Mouse (Mus musculus) gastrocnemius, adult 8-10 months (tissue): ENCODE data around the gene Actr8. TPM values are rescaled to one million over a fixed set of nuclear protein-coding genes. Genes with fewer than 3 reads are reported as not detected.

Source experiments
- DNase-seq, 2 experiments: peaks; one replicate each; pipeline ENCODE4 v3.0.0; 2022; ENCODE audit warnings: low spot score in 2 of 2
- total RNA-seq, 4 experiments: library from RNA; stranded (reverse); gene quantifications; 2 replicates each; pipeline ENCODE4 v1.2.4; 2022

Actr8 gene
- total RNA-seq: 10 to 100 TPM; 31.3 to 36.8 (median 33.2) TPM

DNA sequence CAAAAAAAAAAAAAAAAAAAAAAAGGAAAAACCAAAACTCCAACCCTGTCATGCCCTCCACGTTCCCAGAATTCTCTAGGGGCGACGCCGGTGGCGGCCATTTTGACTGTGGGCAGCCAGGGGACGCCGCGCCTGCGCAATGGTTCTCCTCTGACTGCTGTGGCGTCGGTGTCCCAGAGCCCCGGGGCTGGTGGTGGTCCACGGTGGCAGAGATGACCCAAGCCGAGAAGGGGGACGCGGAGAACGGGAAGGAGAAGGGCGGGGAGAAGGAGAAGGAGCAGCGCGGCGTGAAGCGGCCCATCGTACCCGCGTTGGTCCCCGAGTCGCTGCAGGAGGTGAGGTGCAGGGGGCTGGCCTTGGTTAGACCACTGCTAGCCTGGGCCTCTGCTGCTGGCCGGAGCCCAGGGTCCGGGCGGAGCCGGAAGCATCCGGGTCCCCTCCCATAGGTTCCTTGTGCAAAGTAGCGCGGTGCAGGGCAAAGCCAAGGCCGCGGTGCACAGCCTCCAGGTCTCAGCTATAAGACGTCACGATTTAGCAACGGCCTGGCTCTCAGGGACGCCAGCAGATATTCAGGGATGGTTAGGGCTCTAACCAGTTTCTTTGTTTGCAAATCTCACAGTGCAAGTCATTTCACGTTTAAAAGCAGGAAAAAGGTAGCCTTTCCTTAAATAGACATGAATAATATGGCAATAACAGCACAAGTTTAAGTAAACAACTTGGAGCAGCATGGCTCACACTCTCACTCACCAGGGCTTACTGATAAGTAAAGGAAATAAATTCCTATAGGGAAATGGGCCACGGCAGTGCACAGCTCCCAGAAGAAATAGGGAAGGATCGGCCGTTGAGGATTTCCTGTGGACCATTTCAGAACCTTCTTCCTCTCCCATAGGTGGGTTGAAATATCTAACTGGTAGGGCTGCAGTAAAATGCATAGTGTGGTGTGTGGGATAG is at the start of gene Actr8:
Actr8 (plus strand) TSS at position 84 of the 951 bp plus-strand sequence.
- peak; percentile 82 to 87 for DNase-seq

DNA sequence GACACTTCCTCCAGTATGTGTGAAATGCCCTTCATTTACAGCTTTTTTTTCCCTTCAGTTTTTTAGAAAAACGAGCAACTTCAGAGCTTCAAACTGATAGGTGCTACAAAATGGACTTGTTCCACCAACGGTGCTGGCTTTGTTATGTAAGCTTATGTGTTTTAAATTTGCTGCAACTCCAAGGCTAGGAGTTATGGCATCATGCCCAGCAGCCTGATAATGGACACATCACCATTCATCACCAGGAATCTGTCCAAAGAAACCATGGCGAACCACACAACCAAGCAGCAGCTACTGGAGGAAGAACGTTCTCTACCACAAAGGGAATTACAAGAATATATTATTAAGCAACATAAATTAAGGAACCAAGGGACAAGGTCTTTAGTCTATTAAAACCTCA is 49.2 kb upstream of the Actr8 start:
- DNase-seq: no peak

DNA sequence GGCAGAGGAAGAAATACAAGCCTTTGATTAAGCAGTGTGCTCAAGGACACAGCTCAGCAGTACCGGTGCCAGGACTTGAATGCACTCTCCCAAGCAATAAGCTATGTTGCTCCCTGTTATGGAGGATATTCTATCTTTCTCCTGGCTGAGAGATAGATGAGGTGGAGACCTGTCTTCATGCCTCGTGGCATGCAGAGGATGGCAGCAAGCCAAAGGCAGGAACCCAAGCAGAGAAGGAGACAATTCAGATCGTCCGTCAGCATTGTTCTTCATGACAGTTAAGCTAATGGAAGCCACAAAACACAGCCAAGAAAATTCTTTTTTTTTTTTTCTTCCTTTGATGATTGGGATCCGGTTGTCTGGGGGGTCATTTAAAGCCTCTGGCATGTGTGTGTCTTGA is 42.6 kb upstream of the Actr8 start:
- DNase-seq: no peak

DNA sequence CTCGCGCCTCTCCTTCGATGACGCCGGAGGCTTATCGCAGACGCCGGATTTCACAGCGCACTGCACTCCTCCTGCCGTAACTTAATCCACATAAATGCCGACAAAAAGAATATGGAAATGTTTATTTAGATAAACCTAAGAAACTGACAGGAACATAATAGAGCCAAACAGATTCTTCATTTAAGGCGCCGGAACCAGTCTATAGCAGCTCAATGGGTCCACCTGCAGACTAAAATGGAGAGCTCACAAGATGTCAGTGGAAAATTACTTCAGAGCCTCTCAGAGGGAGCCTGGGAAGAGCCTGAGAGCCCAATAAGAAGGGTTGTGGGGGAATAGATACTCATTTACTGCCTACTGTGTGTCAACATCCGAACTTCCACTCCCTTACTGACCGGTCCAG is 40.7 kb upstream of the Actr8 start:
- DNase-seq: no peak

DNA sequence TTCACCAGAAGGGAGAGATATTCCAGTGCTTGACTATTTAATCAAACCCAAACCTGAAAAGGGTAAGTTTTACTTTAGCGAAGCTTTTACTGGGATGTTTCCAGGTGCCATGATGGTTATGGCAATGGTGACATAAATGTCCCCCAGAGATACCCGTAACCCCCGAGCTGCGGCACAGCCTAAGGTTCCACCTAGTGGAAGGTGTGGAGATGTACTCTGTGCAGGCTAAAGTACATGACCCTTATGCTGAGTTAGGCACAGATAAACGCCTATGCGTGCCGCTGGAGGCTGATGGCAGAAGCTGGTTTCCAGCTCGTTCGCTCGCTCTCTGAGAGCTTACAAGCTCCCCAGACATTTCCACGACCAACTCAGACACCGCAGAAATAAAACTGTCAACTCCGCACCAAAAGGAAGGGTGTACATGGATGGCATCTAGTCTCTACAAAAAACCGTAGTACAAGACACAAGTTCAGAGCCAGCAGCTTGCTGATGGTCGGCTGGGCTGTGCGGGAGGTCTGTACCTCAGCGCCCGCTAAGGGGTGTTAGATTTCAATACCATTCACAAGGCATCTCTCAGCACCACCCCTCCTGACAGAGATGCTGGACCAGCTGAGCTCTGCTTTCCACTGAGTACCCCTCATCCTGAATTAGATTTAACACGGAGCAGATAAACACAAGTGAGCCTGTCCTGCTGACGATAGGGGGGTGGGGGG is 38.4 kb upstream of the Actr8 start:
- DNase-seq: no peak

DNA sequence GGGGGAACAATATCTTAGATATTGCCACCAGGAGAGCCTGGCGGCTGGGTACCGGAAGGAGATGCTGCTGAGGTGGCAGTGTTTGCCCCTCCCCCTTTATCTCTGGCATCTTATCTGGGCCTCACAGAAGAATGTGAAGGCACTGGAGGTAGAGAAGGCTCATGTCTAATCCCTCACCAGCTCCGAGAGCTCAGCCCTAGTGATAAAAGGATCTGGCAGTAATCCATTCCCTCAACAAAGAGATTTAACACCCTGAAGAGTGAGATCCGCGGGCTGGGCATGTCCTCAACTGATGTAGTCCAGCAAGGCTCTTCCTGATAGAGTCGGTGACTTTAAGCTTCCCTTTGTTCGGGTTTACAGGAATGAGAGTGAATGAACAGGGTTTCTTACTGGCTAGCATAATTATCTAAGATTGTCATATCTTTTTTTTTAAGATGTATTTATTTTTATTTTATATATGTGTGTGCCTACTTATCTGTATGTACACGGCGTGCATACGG is 37.8 kb upstream of the Actr8 start:
- DNase-seq: no peak

DNA sequence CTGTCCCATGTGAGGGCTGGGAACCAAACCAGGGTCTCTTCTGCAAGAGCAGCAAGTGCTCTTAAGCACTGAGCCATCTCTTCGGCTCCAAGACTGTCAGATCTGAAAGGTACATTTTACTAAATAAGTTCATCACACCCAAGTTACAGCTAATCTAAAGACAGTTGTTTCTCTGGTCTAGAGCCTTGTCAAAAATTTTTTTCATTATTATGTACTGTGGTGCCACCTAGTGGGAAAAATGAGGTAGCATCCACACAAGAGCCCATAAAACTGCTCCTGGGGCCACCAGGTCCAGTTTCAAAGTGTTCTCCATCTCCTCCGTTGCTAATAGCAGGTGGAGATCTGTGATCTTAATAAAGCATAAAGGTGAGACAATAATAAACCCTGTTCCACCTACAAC is 37.3 kb upstream of the Actr8 start:
- DNase-seq: no peak

DNA sequence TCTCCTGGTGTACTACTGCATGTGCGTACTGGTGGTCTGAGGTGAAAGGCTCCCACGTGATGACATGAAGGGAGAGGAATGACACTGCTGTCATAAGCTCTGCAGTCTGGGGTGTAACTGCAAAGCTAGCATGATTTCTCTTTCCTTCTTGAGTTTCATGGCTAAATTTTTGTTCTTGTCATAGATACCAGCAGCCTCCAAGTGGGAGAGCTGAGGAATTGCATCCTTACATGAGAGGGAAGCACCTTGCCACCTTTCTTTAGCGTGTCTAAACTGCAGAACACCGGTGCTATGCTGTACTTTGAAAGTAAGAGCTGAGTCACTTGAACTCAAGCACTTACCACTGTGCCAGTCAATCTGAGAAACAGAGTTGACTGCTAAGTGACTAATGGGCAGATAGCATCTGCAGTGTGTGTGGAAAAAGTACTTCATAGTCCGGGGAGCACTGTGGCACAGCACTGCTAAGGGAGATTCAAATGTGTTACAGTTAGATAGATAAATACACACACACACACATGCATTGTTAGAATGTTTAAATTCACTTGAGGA is 31.3 kb upstream of the Actr8 start:
- DNase-seq: no peak

DNA sequence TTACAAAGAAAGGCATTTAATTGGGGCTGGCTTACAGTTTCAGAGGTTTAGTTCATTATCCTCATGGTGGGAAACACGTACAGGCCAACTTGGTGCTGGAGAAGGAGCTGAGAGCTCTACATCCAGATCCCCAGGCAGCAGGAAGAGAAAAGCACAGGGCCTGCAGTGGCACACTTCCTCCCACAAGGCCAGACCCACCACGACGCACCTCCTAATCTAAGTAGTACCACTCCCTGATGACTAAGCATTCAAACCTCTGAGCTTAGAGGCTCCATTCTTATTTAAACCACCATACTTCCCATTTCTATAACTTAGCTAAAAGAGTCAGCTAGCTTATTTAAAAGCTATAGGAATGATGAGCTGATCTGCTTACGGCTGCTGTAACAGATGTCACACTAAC is 27.3 kb upstream of the Actr8 start:
- DNase-seq: no peak

DNA sequence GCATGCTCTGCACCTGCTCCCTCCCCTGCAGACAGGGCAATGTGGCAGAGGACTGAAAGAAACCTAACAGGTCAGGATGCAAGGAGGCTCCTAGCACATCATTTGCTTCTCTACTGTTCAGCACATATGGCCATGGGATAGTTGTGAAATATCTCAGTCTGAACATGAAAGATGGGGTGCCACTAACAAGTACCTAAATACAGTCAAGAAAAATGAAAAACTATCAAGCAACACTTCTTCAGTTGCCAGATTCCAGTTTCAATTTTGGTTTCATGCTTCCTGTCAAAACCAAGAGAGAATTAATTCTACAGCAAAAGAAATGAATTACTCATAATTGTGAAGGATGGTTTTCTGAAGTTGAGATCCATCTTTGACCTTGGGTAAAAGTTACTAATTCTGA is 20.7 kb upstream of the Actr8 start:
- DNase-seq: no peak

GRCm38 (mm10) chr14:29967611-29968010 is 10.5 kb upstream of the Actr8 start:
- no peak for DNase-seq

DNA sequence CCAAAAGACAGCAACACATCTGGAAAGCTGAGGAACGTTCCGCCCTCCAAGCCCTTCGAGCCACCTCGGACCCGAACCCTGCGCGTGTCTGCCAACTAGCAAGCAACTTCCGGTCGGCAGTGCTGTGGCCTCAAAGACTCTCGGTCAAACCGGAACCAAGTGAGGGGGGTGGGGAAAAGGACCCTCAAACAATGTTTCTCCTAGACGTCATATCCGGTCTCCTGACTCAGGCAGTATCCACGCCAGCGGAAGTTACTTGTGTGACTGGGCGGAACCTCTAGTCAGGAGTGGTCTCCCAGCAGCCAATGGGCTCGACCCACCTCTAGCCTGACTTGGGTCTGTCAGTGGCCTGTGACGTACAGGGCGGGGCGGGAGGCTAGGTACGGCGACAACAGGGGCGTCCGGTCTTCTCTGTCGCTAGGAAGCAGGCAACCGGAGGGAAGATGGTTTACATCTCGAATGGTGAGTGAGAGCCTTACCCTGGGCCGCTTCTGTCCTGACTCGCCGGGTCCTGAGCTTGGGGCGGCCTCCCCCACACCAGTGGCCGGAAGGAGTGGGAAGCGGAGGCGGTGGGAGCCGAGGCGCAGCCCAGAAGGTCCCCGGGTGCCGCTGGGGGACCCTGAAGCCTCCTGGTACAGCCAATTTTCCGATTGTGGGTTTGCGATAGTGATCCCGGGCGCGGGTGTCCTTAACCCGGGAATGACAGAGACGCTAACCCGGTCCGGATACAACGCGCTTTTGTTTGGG is 9.9 kb upstream of the Actr8 start, which contains the start of gene Selenok:
Selenok (plus strand) TSS at position 234 of the 747 bp plus-strand sequence.
- DNase-seq: peak; percentile 95

DNA sequence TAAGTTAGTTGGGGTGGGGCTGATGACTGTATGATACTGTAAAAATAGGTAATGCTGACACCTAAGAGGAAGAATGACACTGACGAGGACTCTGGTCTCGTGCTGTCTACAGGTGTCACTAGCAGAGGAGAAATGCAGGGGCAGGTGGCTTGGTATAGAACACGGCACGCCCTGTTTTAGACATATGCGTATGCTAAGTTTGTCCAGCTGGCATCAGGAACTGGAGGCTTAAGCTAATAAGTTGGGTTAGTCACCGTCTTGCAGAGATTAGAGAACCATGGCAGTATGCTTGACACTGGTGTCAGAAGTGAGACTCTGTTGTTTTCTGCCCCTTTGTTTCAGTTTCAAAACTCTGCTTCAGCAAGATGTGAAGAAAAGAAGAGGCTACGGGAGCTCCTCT is 6.7 kb upstream of the Actr8 start:
- no peak for DNase-seq

DNA sequence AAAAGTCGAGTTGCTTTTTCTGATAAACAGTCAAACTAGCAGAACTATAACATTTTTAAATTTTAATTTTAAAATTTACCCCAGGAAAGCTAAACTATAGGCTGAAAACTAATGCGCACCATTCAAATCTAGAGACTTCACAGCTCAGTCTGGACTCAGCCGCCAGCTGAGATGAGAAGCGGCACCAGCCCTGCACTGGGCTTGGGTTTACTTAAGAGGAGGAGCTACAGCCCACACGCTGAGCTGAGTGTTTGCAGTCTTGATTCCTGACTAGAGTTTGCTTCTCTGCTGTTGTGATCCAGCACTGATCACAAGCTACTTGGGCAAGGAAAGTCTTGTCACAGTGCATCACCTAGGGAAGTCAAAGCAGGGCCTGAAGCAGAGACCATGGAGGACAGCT is 6.1 kb upstream of the Actr8 start:
- no peak for DNase-seq

DNA sequence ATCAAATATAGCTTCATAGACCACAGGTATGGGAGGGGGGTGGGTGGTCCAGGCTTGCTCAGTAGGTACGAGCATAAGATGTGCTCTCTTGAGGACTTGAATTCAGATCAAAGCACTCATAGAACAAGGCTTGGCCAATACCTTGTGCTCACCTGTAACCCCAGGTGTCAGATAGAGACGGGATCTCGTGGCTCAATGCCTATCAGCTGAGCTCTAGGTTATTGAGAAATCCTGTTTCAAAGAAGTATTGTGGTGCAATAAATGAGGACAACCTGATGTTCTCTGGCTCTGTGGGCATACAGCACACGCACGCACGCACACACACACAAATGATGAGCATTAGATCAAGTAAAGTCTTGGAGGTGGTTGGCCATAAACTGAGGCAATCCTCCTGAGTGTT is 1.2 kb upstream of the Actr8 start:
- DNase-seq: no peak

- no peak for DNase-seq
Observed at GRCm38 (mm10) chr14:29980447-29981205, 2.5 kb downstream of the Actr8 start.

GRCm38 (mm10) chr14:29986096-29986495 is 8.0 kb downstream of the Actr8 start:
- no peak for DNase-seq

DNA sequence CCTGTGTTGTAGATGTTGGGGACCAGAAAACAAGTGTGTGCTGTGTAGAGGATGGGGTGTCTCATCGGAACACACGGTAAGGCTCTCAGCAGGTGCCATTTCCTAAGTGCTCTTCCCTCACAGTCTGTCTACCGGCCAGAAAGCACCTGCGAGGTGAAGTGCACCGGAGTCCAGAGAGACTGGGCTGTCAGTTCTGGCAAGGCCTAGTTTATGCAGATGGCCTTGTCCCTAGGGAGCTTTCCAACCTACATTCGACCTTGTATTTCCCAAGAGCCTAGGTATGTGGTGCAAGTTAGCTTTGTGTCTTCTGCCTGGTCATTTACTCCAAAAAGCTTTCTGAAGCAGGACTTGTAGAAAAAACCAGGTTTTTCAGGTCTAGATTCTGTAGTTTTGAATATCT is 9.1 kb downstream of the Actr8 start:
- no peak for DNase-seq

GRCm38 (mm10) chr14:29987739-29988138 is 9.6 kb downstream of the Actr8 start:
- DNase-seq: no peak

DNA sequence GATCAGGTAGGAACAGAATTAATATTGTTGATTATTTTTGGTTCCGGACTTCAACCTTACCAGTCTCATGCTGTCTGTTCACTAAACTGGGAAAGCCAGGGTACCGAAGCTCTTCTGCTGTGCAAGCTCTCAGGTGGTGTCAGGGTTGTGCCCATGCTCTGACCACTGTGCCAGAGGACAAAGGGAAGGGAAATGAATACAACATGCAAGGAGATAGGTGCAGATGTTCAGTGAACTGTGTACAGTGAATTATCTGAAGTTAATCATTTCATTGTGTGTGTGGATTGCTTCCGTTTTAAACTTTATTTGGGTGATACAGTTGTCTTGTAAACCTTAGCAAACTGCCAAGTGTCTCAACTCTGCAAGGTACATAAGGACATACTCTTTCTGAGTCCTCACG is 10.2 kb downstream of the Actr8 start:
- no peak for DNase-seq

- no peak for DNase-seq
Observed at GRCm38 (mm10) chr14:29994976-29995375, 16.8 kb downstream of the Actr8 start.
